Mouse (Mus musculus) embryonic facial prominence, embryonic 11.5 days (tissue): ENCODE measurements around the gene Psmc1. TPM values are rescaled to one million over a fixed set of nuclear protein-coding genes. Genes with fewer than 3 reads are reported as not detected.

Source experiments
- ATAC-seq: fragments of 200-750 bp; cut with Nextera tagmentation; replicated peaks from 2 replicates; pipeline ENCODE4 v1.8.0; 2017; ENCODE audit warnings: low read depth; ENCODE audit not compliant: insufficient number of reproducible peaks, low FRiP score, low TSS enrichment
- DNase-seq: peaks from one replicate; pipeline ENCODE4 v3.0.0-alpha.2; 2015; ENCODE audit warnings: low spot score
- H3K27ac ChIP-seq: fragments of 300-500 bp; sonication (generic); replicated peaks from 2 replicates; pipeline ENCODE4 v1.5.1; 2014; ENCODE audit warnings: mild to moderate bottlenecking, low read depth, low read length, control low read depth
- H3K27me3 ChIP-seq: fragments of 300-500 bp; sonication (generic); 2 replicates; pipeline ENCODE4 v1.6.1; 2014; ENCODE audit warnings: mild to moderate bottlenecking, low read length, moderate library complexity, mixed read lengths; ENCODE audit not compliant: control insufficient read depth, insufficient read depth
- H3K36me3 ChIP-seq: fragments of 300-500 bp; sonication (generic); replicated peaks from 2 replicates; pipeline ENCODE4 v1.6.1; 2014; ENCODE audit warnings: low read depth, mild to moderate bottlenecking, low read length, moderate library complexity, mixed read lengths; ENCODE audit not compliant: control insufficient read depth, insufficient read depth
- H3K4me1 ChIP-seq: fragments of 300-500 bp; sonication (generic); 2 replicates; pipeline ENCODE4 v1.6.1; 2014; ENCODE audit warnings: low read length, mixed read lengths; ENCODE audit not compliant: control insufficient read depth, insufficient read depth
- H3K4me2 ChIP-seq: fragments of 300-500 bp; sonication (generic); 2 replicates; pipeline ENCODE4 v1.6.1; 2014; ENCODE audit warnings: low read depth, mild to moderate bottlenecking, control low read depth, low read length, moderate library complexity
- H3K4me3 ChIP-seq: fragments of 300-500 bp; sonication (generic); 2 replicates; pipeline ENCODE4 v1.5.1; 2014; ENCODE audit warnings: low read depth, low read length, control low read depth
- H3K9ac ChIP-seq: fragments of 300-500 bp; sonication (generic); replicated peaks from 2 replicates; pipeline ENCODE4 v1.6.1; 2014; ENCODE audit warnings: mild to moderate bottlenecking, control low read depth, low read length
- H3K9me3 ChIP-seq: fragments of 300-500 bp; sonication (generic); replicated peaks from 2 replicates; pipeline ENCODE4 v1.6.1; 2016; ENCODE audit warnings: mild to moderate bottlenecking, low read length, inconsistent platforms, mixed read lengths; ENCODE audit not compliant: control insufficient read depth
- WGBS: fragments of 180-500 bp; shearing (Covaris S2); extraction: QIAGEN DNeasy Blood & Tissue Kit; methylation state at CpG from one replicate; pipeline ENCODE4 v1.1.7; 2014; 5-methylcytosine and 5-hydroxymethylcytosine counted together
- polyA plus RNA-seq: library from polyadenylated mRNA; unstranded; fragments of >200 nt; fragmentation: Nextera tagmentation; extraction: Ambion mirVana; gene quantifications from 2 replicates; pipeline ENCODE4 v1.2.1, GENCODE M21; 2014

Psmc1 gene
- polyA plus RNA-seq, 1 experiment from 2014 or later = 457 TPM

GRCm38 (mm10) chr12:100167502-100167901 is 57.5 kb downstream of the Psmc1 start:
- no peak for ATAC-seq
- no peak for DNase-seq
- no peak overlapping the region for H3K9ac ChIP-seq
- 87% methylated on average over 1 of the region's 1 CpGs for WGBS
- H3K4me3 ChIP-seq = no peak overlapping the region
- no peaks in the 10 kb centered on the region for H3K27me3 ChIP-seq
- H3K27ac ChIP-seq = no peak overlapping the region
- H3K4me2 ChIP-seq = no peak overlapping the region; the same call in 1 of the 2 replicates
- no peaks in the 10 kb centered on the region for H3K4me1 ChIP-seq
- H3K9me3 ChIP-seq = no peaks in the 10 kb centered on the region
- no peaks in the 10 kb centered on the region for H3K36me3 ChIP-seq

GRCm38 (mm10) chr12:100167931-100168871 is 58.2 kb downstream of the Psmc1 start:
- no peaks in the 10 kb centered on the region for H3K4me1 ChIP-seq
- H3K27ac ChIP-seq = peak overlapping the region; percentile 1; the same call in 1 of the 2 replicates
- peak overlapping the region; percentile 52 for H3K9ac ChIP-seq
- peak overlapping the region; percentile 36 for H3K4me2 ChIP-seq
- peak; percentile 83 for DNase-seq
- peak; percentile 82 for ATAC-seq
- H3K4me3 ChIP-seq = no peak overlapping the region
- 16% methylated on average over 24 of the region's 28 CpGs for whole genome bisulfite sequencing
- H3K36me3 ChIP-seq = no peaks in the 10 kb centered on the region
- H3K27me3 ChIP-seq = no peaks in the 10 kb centered on the region
- H3K9me3 ChIP-seq = no peaks in the 10 kb centered on the region

- Histone ChIP-seq H3K27me3 (no peaks in the 10 kb centered on the region), H3K27ac (no peak overlapping the region), H3K9ac (no peak overlapping the region), H3K9me3 (no peaks in the 10 kb centered on the region), H3K4me1 (no peaks in the 10 kb centered on the region; the same call in 1 of the 2 replicates), H3K36me3 (no peaks in the 10 kb centered on the region), H3K4me2 (no peak overlapping the region), H3K4me3 (no peak overlapping the region)
- 72% methylated on average over 7 of the region's 7 CpGs for WGBS
- ATAC-seq (no peak), DNase-seq (no peak)
Observed at GRCm38 (mm10) chr12:100172481-100172880, 62.5 kb downstream of the Psmc1 start.

Other genes with a start within 250 kb of the Psmc1 start
- gene Efcab11, start 225.7 kb upstream of the Psmc1 start, polyA plus RNA-seq = 24.4 and 27.3 TPM in 2 replicates
- 83.1 and 83.5 TPM in 2 replicates for gene Tdp1, start 225.6 kb upstream of the Psmc1 start, polyA plus RNA-seq
- gene Kcnk13, start 145.7 kb upstream of the Psmc1 start, polyA plus RNA-seq = 0.41 and 0.54 TPM in 2 replicates
- gene Nrde2, start 49.5 kb downstream of the Psmc1 start, polyA plus RNA-seq = 11.0 and 11.5 TPM in 2 replicates
- gene Calm1, start 89.3 kb downstream of the Psmc1 start, polyA plus RNA-seq = 1,151 and 1,182 TPM in 2 replicates